Mouse (Mus musculus): ENCODE results near the gene Phgr1.

The Phgr1 gene

DNA sequence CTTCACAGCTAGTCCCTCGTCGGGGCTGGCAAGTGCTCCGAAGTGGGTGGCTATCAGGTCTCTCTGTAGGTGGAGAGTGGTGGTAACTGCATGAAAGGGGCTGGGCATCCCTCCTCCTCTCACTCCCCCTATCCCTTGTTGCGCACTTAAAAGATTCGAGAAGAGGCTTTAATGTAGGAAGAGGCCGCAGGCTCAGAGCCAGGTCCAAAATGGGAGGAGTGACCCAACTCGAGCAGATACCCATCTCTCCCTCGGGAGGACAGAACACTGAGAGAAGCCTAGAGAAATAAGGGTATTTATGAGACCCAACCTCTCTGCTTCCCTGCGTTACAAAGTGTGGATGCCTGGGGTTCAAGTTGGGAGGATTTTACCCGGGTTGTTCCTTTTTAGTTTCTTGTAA is 6.5 kb downstream of the Phgr1 start:
- DNase-seq (ENCODE audit: low spot score in 2 of 2), result no peak

DNA sequence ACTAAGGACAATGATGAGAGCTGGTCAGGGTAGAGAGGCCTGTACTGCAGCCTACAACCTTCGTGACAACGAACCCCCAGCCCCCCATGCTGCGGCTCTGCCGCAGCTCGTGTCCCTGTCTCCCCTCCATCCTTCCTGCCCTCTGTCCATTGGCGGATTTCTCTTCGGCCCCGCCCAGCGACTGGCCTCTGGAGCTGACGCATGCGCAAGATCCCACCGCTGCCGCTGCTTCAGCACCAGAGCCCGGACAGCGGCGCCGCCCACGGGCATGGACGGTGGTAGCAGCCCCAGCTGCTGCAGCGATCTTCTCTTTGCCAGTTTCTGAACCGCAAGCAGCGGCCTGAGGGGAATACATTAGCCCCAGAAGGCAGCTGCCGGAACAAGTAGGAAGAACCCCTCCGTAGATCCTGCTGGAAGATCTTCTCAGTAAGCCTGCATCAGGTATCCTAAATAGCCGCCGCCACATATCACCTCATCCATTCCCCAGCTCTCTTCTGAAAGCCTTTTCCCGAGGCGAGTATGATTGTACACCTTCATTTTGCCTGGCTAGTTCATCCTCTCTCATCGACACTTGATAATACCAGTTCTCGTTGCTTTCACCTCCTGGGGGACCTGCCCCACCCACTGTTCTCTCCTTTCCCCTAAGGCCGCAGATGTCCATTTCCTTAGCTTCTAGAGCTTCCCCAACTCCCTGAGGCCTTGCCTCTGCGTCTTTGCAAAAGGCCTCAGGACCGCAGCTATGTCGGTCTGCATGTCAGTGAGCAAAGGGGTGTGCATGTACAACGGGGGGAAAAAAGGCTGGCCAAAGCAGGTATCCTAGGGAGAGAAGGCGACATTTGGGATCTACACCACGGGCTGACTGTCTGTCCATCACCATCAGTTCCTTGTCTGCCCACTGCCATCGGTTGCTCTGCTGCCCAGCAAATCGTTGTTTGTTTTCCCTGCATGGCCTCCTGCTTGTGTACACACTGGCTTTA is 7.2 kb downstream of the Phgr1 start, which contains the start of gene Disp2:
Disp2 (plus strand) TSS at position 216 of the 977 bp plus-strand sequence.
- DNase-seq (ENCODE audit: low spot score in 2 of 2), result peak; percentile 64 to 77

DNA sequence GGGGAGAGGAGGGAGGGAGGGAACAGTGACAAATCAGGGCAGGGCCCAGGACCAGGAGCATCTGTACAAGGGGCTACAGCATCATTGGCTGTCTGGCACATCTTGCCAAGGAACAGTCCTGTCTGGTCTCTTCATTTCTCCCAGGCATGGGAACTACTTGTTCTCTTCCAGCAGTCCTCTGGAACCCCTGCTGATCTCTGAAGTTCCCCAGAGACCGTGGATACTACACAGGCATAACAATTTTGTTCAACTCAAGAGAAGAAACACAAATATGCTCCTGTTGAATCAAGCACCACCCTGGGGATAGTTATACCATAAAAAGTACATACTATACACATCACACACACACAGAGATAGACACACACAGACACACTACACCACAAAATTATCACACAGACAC is 8.5 kb downstream of the Phgr1 start:
- no peak for DNase-seq (ENCODE audit: low spot score in 2 of 2)

DNA sequence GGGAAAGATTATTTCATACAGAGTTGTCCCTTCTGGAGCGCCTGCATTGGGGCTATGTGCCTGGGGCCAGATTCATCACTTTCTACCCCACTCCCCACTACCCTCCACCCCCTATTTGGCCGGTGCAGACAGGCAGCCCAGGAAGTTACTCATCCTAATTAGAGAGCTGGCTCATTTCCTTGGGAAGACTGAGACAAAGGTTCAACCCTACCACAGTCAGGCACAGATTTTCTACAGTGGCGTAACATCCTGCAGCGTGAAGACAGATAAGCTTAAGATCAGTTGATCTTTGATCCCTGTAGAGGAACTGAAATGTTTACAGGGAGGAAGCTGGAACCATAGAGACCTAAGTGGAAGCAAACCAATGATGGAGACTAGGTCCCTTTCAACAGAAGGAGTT is 9.7 kb downstream of the Phgr1 start:
- no peak for DNase-seq (ENCODE audit: low spot score in 2 of 2)

DNA sequence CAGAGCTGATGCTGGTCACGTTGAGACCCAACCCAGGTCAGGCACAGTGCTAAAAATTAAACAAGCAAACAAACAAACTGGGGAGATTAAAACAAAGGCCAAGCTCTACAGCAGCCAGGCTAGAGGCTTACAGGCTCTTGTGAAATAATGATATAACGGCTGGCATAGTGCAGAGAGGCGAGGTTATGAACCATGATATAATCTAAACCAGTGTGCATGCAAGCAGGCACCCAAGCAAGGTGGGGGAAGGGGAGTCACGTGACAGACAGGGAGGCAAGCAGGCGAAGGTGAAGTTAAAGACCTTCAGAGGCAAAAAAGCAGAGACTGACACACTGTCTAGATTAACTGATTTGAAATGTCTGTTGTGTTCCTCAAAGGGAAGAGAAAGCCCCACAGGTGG is 10.5 kb downstream of the Phgr1 start:
- DNase-seq (ENCODE audit: low spot score in 2 of 2), result no peak

DNA sequence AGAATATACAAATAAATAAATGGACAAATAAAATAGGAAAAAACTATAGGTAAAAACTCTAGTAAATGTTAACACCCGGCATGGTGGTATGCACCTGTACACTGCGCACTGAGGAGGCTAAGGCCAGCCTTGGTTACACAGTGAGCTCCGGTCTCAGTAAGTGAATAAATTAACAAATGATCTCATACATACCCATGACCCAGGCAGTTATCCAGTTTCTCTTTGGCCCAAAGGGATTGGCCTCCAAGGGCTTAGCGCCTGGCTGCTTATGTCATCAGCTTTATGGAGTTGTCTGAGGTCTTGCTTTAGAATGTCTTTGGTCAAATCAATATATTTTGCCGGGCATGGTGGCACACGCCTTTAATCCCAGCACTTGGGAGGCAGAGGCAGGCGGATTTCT is 11.1 kb downstream of the Phgr1 start:
- no peak for DNase-seq (ENCODE audit: low spot score in 2 of 2)

DNA sequence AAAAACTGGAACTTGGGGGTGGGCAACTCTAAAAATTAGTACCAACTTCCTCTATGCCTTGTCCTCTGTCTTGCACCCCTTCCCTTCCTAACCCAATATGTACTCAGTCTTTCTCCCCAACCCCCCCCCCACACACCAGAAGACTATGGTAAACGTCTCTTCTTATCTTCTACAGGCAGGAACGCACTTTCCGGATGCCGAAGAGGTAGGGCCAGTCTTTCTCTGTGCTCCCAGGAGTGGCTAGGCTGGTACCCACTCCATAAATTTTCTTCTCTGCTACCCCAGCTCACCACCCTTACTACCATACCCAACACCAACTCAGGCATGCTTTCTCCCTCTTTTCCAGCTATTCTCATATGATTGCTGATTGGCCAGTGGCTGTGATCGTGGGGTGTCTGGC is 14.0 kb downstream of the Phgr1 start:
- DNase-seq (ENCODE audit: low spot score in 2 of 2), result no peak

DNA sequence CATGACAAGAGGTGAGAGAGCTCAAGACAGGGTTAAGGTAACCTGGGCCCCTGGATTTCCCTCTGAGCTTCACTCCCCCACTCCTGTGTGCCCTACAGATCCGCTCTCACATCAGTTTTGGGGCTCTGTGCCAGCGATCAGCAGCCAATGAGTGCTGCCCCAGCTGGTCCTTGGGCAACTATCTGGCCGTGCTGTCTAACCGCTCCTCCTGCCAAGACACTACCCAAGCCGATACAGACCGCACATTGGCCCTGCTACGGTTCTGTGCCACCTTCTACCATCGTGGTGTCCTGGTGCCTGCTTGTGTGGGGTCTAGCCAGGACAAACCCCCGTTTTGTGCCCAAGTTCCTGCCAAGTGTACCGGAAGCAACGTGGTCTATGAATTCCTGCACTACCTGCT is 16.9 kb downstream of the Phgr1 start:
- DNase-seq (ENCODE audit: low spot score in 2 of 2), result no peak

DNA sequence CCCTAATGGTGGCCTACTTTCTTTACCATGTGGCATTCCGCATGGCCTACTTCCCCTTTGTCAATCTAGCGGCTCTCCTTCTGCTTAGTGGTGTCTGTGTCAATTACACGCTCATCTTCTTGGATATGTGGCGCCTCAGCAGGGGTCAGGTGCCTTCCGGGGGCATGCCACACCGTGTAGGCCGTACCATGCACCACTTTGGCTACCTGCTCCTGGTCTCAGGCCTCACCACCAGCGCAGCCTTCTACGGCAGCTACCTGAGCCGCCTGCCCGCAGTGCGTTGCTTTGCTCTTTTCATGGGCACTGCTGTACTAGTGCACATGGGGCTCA is 17.6 kb downstream of the Phgr1 start:
- DNase-seq (ENCODE audit: low spot score in 2 of 2), result no peak

DNA sequence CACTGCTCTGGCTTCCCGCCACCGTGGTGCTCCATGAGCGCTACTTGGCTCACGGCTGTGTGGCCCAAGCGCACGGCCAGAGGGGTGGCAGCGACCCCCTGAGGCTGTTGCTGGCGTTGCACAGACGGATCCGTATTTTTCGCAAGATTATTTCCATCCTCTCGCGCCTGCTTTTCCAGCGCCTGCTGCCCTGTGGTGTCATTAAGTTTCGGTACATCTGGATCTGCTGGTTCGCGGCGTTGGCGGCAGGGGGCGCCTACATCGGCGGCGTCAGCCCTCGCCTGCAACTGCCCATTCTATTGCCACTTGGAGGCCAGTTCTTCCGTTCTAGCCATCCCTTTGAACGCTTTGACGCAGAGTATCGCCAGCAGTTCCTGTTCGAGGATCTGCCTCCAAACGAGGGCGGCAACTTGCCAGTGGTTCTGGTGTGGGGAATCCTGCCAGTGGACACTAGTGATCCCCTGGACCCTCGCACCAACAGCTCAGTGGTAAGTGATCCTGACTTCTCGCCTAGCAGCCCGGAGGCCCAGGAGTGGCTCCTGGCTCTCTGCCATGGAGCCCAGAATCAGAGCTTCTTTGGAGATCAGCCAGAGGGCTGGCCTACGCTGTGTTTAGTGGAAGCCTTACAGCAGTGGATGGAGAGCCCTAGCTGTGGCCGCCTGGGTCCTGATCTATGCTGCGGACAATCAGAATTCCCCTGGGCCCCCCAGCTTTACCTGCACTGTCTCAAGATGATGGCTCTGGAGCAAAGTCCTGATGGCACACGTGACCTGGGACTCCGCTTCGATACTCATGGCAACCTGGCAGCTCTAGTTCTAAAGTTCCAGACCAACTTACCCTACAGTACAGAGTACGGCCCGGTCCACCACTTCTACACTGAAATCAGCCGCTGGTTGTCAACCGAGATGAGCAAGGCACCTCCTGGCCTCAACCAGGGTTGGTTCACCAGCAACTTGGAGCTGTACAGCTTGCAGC is 18.3 kb downstream of the Phgr1 start:
- peak; percentile 10 to 21 for DNase-seq (ENCODE audit: low spot score in 2 of 2)

DNA sequence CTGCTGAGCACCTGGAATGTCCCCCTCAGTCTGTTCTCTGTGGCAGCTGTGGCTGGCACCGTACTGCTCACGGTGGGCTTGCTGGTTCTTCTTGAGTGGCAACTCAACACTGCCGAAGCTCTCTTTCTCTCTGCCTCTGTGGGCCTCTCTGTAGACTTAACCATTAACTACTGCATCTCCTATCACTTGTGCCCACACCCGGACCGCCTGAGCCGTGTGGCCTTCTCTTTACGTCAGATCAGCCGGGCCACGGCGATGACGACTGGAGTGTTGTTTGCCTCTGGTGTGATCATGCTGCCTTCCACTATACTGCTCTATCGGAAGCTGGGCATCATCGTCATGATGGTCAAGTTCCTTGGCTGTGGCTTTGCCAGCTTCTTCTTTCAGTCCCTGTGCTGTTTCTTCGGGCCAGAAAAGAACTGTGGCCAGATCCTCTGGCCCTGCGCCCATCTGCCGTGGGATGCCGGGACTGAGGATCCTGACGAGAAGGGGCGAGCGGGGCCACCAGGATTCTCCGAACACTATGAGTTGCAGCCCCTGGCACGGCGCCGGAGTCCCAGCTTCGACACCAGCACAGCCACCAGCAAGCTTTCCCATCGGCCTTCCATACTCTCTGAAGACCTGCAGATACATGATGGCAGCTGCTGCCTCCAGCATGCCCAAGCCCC is 19.2 kb downstream of the Phgr1 start:
- DNase-seq (ENCODE audit: low spot score in 2 of 2), result no peak

DNA sequence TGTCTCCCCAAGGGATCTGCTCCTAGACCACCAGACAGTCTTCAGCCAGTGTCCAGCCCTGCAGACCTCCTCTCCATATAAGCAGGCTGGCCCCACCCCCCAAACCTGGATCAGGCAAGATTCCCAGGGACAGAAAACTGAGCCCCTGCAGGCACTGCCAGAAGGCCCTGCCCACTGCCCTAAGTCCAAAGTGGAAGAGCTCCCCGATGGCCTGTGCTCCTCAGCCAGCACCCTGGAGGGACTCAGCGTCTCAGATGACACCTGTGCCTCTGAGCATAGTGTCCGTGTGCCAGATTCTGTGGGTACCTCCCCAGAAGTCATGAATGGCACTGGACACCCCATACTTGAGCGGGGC is 19.7 kb downstream of the Phgr1 start:
- DNase-seq (ENCODE audit: low spot score in 2 of 2), result no peak

DNA sequence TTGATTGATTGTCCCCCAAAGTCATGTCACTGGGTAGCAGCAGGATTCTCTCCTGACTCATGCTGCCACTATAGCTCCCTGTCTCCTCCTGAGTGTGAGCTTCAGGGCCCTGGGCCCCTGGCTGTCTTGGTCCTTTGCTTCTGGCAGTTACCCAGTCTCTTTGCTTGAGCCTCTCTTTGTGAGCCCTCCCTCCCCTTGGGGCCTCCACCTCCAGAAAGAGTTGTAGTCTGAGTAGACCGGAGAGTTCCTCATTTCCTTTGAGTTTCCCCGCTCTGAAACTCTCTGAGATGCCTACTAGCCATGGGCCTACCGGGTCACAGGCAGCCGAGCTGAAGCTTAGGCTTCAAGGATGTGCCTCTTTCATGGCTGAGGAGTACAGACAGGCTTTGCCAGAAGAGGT is 21.1 kb downstream of the Phgr1 start:
- DNase-seq (ENCODE audit: low spot score in 2 of 2), result no peak

DNA sequence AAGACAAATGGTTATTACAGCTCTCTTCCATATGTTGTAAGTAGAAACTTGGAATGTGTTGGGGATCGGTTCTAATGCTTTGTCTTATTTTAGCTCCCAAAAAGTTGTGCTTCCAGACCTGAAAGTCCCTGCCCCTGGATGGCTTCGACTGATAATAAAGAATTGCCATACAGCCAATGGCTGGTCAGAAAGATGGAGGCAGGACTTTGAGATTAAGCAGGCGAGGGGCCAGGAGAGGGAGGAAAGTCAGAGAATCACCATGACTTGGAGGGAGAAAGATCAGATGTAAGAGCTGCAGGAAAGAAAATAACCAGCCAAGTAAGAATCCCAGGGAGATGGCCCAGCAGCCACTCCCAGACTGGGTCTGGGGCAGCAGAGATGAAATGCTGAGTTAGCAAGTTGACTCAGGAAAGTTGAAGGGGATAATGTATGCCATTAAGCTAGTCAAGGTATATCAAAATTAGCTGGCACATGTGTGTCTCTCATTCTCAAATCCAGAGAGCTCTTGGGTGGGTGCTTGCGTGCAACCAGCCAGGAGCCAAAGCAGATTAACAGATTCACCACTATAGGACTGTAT is 30.1 kb downstream of the Phgr1 start:
- no peak for DNase-seq (ENCODE audit: low spot score in 2 of 2)

DNA sequence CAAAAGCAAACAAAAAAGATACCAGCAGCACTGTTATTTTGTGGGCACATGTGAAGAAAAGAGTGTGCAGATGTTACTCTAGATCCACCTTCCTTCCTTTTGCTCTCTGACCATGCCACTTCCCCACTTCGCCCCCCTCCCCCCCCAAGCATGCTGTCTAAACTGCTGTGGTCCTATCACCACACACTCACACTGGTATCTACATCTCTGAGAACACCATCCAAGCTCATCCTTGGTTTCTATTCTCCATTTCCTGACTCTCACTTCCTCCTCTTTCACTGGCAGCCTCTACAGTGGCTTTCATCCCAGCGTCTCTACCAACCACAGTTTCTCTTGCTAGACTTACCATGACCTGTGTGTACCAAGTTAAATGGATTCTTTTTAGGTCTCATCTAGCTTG is 31.9 kb downstream of the Phgr1 start:
- DNase-seq (ENCODE audit: low spot score in 2 of 2), result peak in 1 of 2 experiments; percentile 43

DNA sequence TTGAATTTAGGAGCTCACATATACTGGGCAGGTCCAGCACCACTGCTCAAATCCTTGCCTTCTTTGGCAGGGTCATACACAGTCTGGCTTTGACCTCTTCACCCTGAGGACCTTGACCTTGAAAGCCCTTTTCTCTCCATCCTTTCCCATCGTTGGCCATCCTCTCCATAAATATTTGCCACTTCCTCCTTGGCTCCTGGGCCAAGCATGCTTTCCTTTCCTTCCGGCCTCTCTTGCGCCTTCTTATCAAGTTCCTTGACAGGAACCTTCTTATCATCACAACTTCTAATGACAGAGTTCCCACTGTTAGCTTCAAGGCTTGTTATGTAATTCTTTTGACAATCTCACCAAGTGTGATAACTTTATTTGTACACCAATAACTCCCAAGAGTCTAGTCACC is 32.6 kb downstream of the Phgr1 start:
- DNase-seq (ENCODE audit: low spot score in 2 of 2), result no peak

DNA sequence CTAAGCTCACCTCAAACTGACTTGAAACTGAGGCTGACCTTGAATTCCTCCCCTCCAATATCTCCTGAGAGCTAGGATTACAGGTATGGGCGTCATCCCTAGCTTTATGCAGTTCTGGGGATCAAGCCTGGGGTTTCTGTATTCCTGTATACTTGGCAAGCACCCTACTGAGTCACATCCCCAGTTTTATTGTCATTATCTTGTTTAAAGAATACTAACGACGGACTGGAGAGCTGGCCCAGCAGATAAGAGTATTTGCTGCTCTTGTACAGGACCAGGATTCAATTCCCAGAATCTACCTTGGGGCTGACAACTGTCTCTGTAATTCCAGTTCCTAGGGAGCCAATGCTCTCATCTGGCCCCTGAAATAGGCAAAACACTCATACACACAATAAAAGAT is 33.2 kb downstream of the Phgr1 start:
- DNase-seq (ENCODE audit: low spot score in 2 of 2), result no peak

DNA sequence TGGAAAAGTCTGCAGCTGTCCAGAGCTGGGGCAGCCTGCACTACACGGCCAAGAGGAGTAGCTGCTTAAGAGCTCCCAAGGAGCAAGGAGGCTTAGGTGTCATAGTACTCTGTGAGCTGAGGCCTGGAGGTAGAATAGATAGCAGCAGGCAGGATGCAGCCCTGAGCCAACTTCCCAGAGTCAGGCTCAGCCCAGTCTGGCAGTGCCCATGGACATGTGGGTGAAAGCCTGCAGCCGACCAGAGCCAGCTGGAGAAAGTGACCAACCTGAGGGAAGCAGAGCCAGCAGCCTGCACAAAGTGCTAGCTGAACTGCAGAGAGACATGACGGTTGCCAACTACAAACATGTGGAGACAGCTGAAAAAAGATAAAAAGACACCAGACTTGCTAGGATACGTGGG is 34.3 kb downstream of the Phgr1 start:
- no peak for DNase-seq (ENCODE audit: low spot score in 2 of 2)

DNA sequence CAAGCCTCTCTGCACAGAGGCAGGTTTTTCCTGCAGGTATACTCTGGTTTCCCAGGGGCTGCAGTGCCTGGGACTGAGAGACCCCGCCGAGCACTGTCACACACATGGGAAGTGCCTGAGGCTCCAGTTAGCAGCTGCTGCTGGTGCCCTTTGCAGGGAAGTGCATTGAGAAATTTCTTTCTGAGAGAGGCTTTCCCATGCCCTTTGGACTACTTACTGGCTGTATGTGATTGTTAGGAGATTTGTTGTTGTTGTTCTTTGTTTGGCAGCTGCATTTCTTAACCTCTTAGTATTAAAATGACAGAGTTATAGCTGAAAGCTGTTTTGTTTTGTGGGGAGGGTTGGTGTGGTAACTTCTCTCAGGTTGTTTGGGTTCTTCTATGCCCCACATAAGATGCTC is 38.3 kb downstream of the Phgr1 start:
- DNase-seq (ENCODE audit: low spot score in 2 of 2), result no peak

DNA sequence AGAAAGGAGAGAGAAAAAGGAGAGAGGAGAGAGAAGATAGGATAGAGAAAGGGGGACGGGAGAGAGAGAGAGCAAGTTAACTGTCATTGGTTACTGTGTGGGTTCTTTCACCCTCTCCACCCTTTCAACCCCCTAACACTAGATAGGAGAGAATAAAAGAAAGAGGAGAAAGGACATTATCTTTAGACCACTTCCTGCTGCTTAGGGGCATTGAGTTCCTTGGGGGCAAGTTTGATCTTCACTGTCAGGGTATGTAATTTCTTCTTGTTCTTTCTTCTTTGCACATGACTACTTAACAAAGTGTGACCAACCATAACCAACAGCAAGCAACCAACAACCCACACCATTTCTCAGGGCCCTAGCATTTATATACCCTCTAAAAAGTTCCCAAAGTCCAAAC is 40.2 kb downstream of the Phgr1 start:
- no peak for DNase-seq (ENCODE audit: low spot score in 2 of 2)

DNA sequence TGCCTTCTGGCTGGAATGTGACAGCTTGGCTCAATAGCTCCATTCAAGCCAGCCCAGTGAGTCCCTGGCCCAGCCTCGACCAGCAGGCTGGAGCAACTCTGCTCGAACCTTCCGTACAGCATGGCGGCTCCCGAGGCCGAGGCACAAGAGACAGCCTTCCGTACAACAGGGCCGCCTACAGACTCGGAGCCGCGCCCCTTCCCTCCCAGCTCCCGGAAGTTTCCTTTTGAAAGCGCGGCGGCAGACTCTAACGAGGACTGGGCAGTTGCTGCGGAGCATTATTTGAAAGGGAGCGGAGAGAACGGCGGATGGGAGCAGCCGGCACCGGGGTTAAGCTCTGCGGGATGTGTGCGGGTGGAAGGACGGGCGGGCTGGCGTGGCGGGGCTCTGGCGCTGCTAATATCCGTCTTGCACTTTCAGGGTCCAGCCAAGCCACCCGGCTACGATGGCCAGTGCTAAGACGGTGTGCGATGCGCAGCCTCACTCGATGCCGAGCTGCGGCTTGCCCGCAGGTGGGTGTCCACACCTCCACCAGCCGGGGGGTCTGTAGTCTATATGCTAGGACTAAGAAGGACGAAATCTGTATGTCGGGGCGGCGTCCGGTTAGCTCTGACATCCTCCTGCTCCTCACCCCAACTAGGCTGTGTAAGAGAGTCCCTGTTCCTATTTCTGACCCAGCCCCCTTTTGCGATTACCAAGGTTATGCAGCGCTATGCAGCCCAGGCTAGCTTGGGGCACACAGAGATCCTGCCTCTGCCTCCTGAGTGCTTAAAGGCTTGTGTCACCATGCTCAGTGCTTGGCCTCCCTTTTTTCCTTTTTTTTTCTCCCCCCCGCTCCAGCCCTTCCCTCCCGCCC is 41.6 kb downstream of the Phgr1 start, which contains the start of gene Knstrn:
Knstrn (plus strand) TSS at position 23 of the 856 bp plus-strand sequence.
- DNase-seq (ENCODE audit: low spot score in 2 of 2), result peak; percentile 77 to 79
